Mouse (Mus musculus): ENCODE data around the gene Frs3. TPM values are rescaled to one million over a fixed set of nuclear protein-coding genes. Genes with fewer than 3 reads are reported as not detected.

Gene Frs3
- polyA plus RNA-seq, 2 experiments = 0.67 to 3.0 TPM

- no peak for TF ChIP-seq CTCF (IDR thresholded peaks at IDR 0.05; ENCODE audit: low read depth)
- TF ChIP-seq EP300 (IDR thresholded peaks at IDR 0.05; ENCODE audit: low read depth) = no peak
- no peaks in the 10 kb centered on the region for H3K27me3 ChIP-seq (ENCODE audit: control insufficient read depth, insufficient read depth, low read length)
- no peak overlapping the region for H3K4me2 ChIP-seq (ENCODE audit: low read depth)
- H3K9me3 ChIP-seq (ENCODE audit: control insufficient read depth, low read length) = no peaks in the 10 kb centered on the region
- WGBS (ENCODE audit: insufficient replicate concordance) = 35% methylated on average over 6 of the region's 6 CpGs
- no peak for DNase-seq (ENCODE audit: low read depth in 3 of 3, low spot score in 3 of 3)
- no peak overlapping the region for H3K4me3 ChIP-seq (ENCODE audit: insufficient read depth in 1 of 2, low read depth in 2 of 2, low read length in 2 of 2)
- H3K4me1 ChIP-seq (replicated peaks; ENCODE audit: control insufficient read depth in 2 of 2, insufficient read depth in 2 of 2, low read length in 1 of 2) = 0 out of 4 replicates have a peak, but pooled peaks cover 0 to 4% of the 10 kb centered on the region in 2 experiments
- no peak for ATAC-seq (ENCODE audit: insufficient read depth)
- H3K9ac ChIP-seq (replicated peaks) = no peak overlapping the region
- H3K36me3 ChIP-seq (replicated peaks; ENCODE audit: control insufficient read depth, insufficient read depth, low read depth) = no peaks in the 10 kb centered on the region
- no peak overlapping the region for H3K27ac ChIP-seq
Observed at GRCm38 (mm10) chr17:47711883-47712282, 23.1 kb downstream of the Frs3 start.

- H3K9me3 ChIP-seq (ENCODE audit: control insufficient read depth, low read length) = no peaks in the 10 kb centered on the region
- no peak overlapping the region for H3K27ac ChIP-seq
- TF ChIP-seq CTCF (IDR thresholded peaks at IDR 0.05; ENCODE audit: low read depth) (no peak), EP300 (IDR thresholded peaks at IDR 0.05; ENCODE audit: low read depth) (no peak)
- H3K4me1 ChIP-seq (replicated peaks; ENCODE audit: control insufficient read depth in 2 of 2, insufficient read depth in 2 of 2, low read length in 1 of 2) = 0 out of 4 replicates have a peak, but pooled peaks cover 0 to 4% of the 10 kb centered on the region in 2 experiments
- DNase-seq (ENCODE audit: low read depth in 3 of 3, low spot score in 3 of 3) (no peak), ATAC-seq (ENCODE audit: insufficient read depth) (no peak)
- H3K27me3 ChIP-seq (ENCODE audit: control insufficient read depth, insufficient read depth, low read length) = no peaks in the 10 kb centered on the region
- no peaks in the 10 kb centered on the region for H3K36me3 ChIP-seq (replicated peaks; ENCODE audit: control insufficient read depth, insufficient read depth, low read depth)
- H3K4me3 ChIP-seq (ENCODE audit: insufficient read depth in 1 of 2, low read depth in 2 of 2, low read length in 2 of 2) = no peak overlapping the region
- H3K9ac ChIP-seq (replicated peaks) = no peak overlapping the region
- H3K4me2 ChIP-seq (ENCODE audit: low read depth) = no peak overlapping the region
- WGBS (ENCODE audit: insufficient replicate concordance) = 53% methylated on average over 22 of the region's 22 CpGs
Observed at GRCm38 (mm10) chr17:47712889-47713571, 24.2 kb downstream of the Frs3 start.

- Histone ChIP-seq H3K4me1 (replicated peaks; ENCODE audit: control insufficient read depth in 2 of 2, insufficient read depth in 2 of 2, low read length in 1 of 2) (0 out of 4 replicates have a peak, but pooled peaks cover 0 to 2% of the 10 kb centered on the region in 2 experiments), H3K9ac (replicated peaks) (no peak overlapping the region), H3K9me3 (ENCODE audit: control insufficient read depth, low read length) (no peaks in the 10 kb centered on the region), H3K36me3 (replicated peaks; ENCODE audit: control insufficient read depth, insufficient read depth, low read depth) (no peaks in the 10 kb centered on the region), H3K4me2 (ENCODE audit: low read depth) (no peak overlapping the region), H3K27me3 (ENCODE audit: control insufficient read depth, insufficient read depth, low read length) (no peaks in the 10 kb centered on the region), H3K27ac (no peak overlapping the region), H3K4me3 (ENCODE audit: insufficient read depth in 1 of 2, low read depth in 2 of 2, low read length in 2 of 2) (no peak overlapping the region)
- DNase-seq (ENCODE audit: low read depth in 3 of 3, low spot score in 3 of 3) (no peak), ATAC-seq (ENCODE audit: insufficient read depth) (no peak)
- WGBS (ENCODE audit: insufficient replicate concordance) = 13% methylated on average over 3 of the region's 3 CpGs
- TF ChIP-seq CTCF (IDR thresholded peaks at IDR 0.05; ENCODE audit: low read depth) = no peak
Observed at GRCm38 (mm10) chr17:47715037-47715436, 26.2 kb downstream of the Frs3 start.

- ATAC-seq (ENCODE audit: insufficient read depth) = no peak
- 24% methylated on average over 4 of the region's 4 CpGs for WGBS (ENCODE audit: insufficient replicate concordance)
- H3K27ac ChIP-seq = no peak overlapping the region
Observed at GRCm38 (mm10) chr17:47721183-47721582, 32.4 kb downstream of the Frs3 start.

GRCm38 (mm10) chr17:47726566-47726965 lies 37.7 kb downstream of the Frs3 start, which contains the start of gene Pgc:
TSS of gene Pgc (plus strand) at chr17:47726842.
- Histone ChIP-seq H3K36me3 (replicated peaks; ENCODE audit: control insufficient read depth, insufficient read depth, low read depth) (no peaks in the 10 kb centered on the region), H3K4me2 (ENCODE audit: low read depth) (no peak within 1 kb of the TSS), H3K9ac (replicated peaks) (no peak within 1 kb of the TSS), H3K27me3 (ENCODE audit: control insufficient read depth, insufficient read depth, low read length) (no peaks in the 10 kb centered on the region), H3K4me1 (replicated peaks; ENCODE audit: control insufficient read depth in 2 of 2, insufficient read depth in 2 of 2, low read length in 1 of 2) (no peaks in the 10 kb centered on the region), H3K9me3 (ENCODE audit: control insufficient read depth, low read length) (no peaks in the 10 kb centered on the region), H3K27ac (no peak within 1 kb of the TSS), H3K4me3 (ENCODE audit: insufficient read depth in 1 of 2, low read depth in 2 of 2, low read length in 2 of 2) (no peak within 1 kb of the TSS)
- 66% methylated on average over 11 of the region's 11 CpGs for WGBS (ENCODE audit: insufficient replicate concordance)
- TF ChIP-seq CTCF (IDR thresholded peaks at IDR 0.05; ENCODE audit: low read depth) (no peak), EP300 (IDR thresholded peaks at IDR 0.05; ENCODE audit: low read depth) (no peak)
- ATAC-seq (ENCODE audit: insufficient read depth) (no peak), DNase-seq (ENCODE audit: low read depth in 3 of 3, low spot score in 3 of 3) (no peak)

More at GRCm38 (mm10) chr17:47721183-47721582, 32.4 kb downstream of the Frs3 start:
- H3K4me2 ChIP-seq (ENCODE audit: low read depth) = no peak overlapping the region
- no peaks in the 10 kb centered on the region for H3K36me3 ChIP-seq (replicated peaks; ENCODE audit: control insufficient read depth, insufficient read depth, low read depth)
- H3K4me1 ChIP-seq (replicated peaks; ENCODE audit: control insufficient read depth in 2 of 2, insufficient read depth in 2 of 2, low read length in 1 of 2) = no peaks in the 10 kb centered on the region
- no peak overlapping the region for H3K9ac ChIP-seq (replicated peaks)
- DNase-seq (ENCODE audit: low read depth in 3 of 3, low spot score in 3 of 3) = no peak
- H3K9me3 ChIP-seq (ENCODE audit: control insufficient read depth, low read length) = no peaks in the 10 kb centered on the region
- no peaks in the 10 kb centered on the region for H3K27me3 ChIP-seq (ENCODE audit: control insufficient read depth, insufficient read depth, low read length)
- no peak overlapping the region for H3K4me3 ChIP-seq (ENCODE audit: insufficient read depth in 1 of 2, low read depth in 2 of 2, low read length in 2 of 2)
- TF ChIP-seq CTCF (IDR thresholded peaks at IDR 0.05; ENCODE audit: low read depth) = no peak
- no peak for TF ChIP-seq EP300 (IDR thresholded peaks at IDR 0.05; ENCODE audit: low read depth)

All from liver, embryonic 14.5 days (tissue).